Comparison of ENCODE assay signal across 9 mouse cellular contexts in the genomic region with DNA sequence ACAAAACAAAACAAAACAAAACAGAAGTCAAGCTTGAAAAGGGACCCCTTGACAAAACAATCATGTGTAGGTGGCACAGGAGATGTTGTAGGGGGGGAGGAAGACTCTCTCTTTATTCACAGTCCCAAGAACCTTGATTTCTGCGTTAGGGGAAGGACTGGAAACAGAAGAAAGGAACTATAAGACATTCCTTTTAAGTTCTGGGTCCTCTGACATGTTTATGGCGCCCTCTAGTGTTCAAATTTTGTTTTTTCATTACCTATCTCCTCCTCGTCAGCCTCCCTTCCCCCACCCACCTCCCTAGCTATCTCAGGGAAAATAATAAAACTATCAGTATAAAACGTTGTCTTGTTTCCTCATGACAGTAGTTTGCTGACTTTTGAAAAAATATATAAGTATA. TPM values are rescaled to one million over a fixed set of nuclear protein-coding genes. Genes with fewer than 3 reads are reported as not detected.
DNase-seq lines count a peak whose midpoint lies in the region; ATAC-seq lines count a peak whose summit lies in the region.
"Had no signal": no experiment of that assay in that cellular context is flagged by ENCODE, and none has a peak within 500 bp of the region (broad histone marks: within the 10 kb centered on the region; RNA-seq: fewer than 3 reads in every experiment).

No protein-coding gene starts in this region.

- H3K4me1 ChIP-seq in midbrain, embryonic 13.5 days (replicated peaks), result no peaks in the 10 kb centered on the region

- intact Hi-C loops in left cerebral cortex, postnatal 25 days (cut with DNase I), result loop anchor here (10.0 kb wide), 1 partner anchor 99 kb away; no protein-coding TSS in a partner anchor
- intact Hi-C loops in left cerebral cortex, postnatal 36 days (cut with DNase I), result loop anchor here (10.0 kb wide), 1 partner anchor 99 kb away; no protein-coding TSS in a partner anchor

- H3K9ac ChIP-seq in midbrain, embryonic 13.5 days (replicated peaks), result no peak overlapping the region

- no peaks in the 10 kb centered on the region for H3K36me3 ChIP-seq in midbrain, embryonic 13.5 days

- no peaks in the 10 kb centered on the region for H3K9me3 ChIP-seq in midbrain, embryonic 13.5 days

- peak; percentile 31 for DNase-seq in adrenal gland, postnatal 10 days
- no peak for DNase-seq in adrenal gland, adult 8-10 months
- peak; percentile 9 to 68 for DNase-seq in left cerebral cortex, postnatal 25 days (ENCODE audit: low spot score in 2 of 2)
- no peak for DNase-seq in left cerebral cortex, postnatal 36 days (ENCODE audit: low spot score in 2 of 2)
- DNase-seq in c-Kit-negative CD71-positive TER-119-positive erythroid progenitor cells, embryonic 14.5 days (ENCODE audit: low read depth, low spot score), result peak; percentile 19
- DNase-seq in hindlimb bud, embryonic 11.5 days (ENCODE audit: extremely low spot score, low read depth, low spot score), result peak; percentile 37
- no peak for DNase-seq in gastrocnemius, postnatal 4 days (ENCODE audit: low spot score in 2 of 2)

- no peak overlapping the region for H3K4me2 ChIP-seq in midbrain, embryonic 13.5 days (replicated peaks)

- 1% methylated on average over 4 of the region's 4 CpGs for WGBS in midbrain, embryonic 13.5 days

- H3K27me3 ChIP-seq in midbrain, embryonic 13.5 days, result 0 out of 2 replicates have a peak, but pooled peaks cover 4% of the 10 kb centered on the region

- 0 out of 2 replicates have a peak, but pooled peaks have one; percentile 37 for ATAC-seq in midbrain, embryonic 13.5 days

- H3K4me3 ChIP-seq in midbrain, embryonic 13.5 days (replicated peaks), result no peak overlapping the region

- no peak overlapping the region for H3K27ac ChIP-seq in midbrain, embryonic 13.5 days

RNA-seq across cellular contexts. Expression of a gene that starts 42.1 kb away (rescaled TPM):
- under 1 TPM; 0.18 to 0.21 TPM for total RNA-seq in adrenal gland, postnatal 10 days (2021)
- under 1 TPM; 0.19 to 0.40 (median 0.37) TPM for total RNA-seq in adrenal gland, adult 8-10 months (2022)
- total RNA-seq in left cerebral cortex, postnatal 25 days (2021), result not detected
- total RNA-seq in left cerebral cortex, postnatal 36 days (2021), result not detected
- not detected in 2 replicates for polyA plus RNA-seq in midbrain, embryonic 13.5 days (2015; fragmentation: Nextera tagmentation; extraction: Ambion mirVana)
- total RNA-seq in gastrocnemius, postnatal 4 days (2021), result not detected
- total RNA-seq: left cerebral cortex, adult 18-20 months had no signal

Comparison
In these comparisons a context has a peak if more than half of its experiments do, and no peak if none do; other contexts are left out.
1. DNase-seq: peak in adrenal gland, postnatal 10 days (single experiment), left cerebral cortex, postnatal 25 days (2 of 2), c-Kit-negative CD71-positive TER-119-positive erythroid progenitor cells, embryonic 14.5 days (single experiment) and hindlimb bud, embryonic 11.5 days (single experiment); none in adrenal gland, adult 8-10 months (single experiment), left cerebral cortex, postnatal 36 days (0 of 2) and gastrocnemius, postnatal 4 days (0 of 2).